Mouse (Mus musculus): ENCODE data around the gene Tep1. TPM values are rescaled to one million over a fixed set of nuclear protein-coding genes. Genes with fewer than 3 reads are reported as not detected.
A peak's percentile ranks its signal among the peaks of the same experiment; 100 is the strongest.
"Not testable (repeated sequence)": the region's sequence is repeated elsewhere in the genome, so short reads cannot be mapped to it uniquely, and the experiment has no call there.

Tep1 gene
- polyA plus RNA-seq, 1 experiment from 2014 or later = 10.4 TPM

DNA sequence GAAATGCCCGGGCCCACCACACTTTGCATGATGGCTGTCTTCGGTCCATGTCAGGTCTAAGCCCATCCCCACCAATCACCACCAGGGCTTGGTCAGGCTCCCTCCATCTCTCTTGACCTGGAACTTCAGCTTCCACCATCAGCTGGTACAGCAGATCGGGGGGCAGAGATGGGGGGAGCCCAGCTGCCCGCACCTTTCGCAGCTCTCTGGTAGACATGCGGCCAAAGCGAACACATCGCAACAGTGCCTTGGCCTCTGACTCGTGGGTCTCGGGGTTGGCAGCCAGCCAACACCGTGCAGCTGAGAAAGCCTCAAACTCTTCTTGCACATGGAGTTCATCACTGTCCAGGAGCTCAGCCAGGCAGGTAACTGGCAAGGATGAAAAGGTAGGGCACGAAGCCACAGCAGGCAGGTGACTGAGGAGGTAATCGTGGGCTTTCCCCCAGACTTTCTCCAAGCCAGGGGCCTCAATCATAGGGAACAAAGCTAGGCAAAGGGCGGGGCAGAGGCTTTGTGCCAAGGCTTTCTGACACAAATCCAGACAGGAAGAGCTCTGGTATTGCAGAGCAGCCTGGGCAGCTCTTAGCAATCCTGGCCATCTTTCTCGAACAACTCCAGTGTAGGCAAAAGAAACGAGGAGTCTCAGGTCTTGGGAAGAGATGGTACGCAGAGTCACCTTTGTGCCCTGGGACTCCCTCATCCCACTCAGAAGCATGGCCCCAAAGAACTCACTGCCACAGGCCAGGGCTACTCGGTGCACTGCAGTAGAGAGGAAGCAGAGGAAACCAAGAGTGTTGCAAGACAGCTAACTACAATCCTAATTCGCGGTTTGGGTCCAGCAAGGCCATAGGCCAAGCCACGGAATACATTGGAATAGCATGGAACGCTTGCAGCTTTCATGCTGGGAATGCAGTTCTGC is 22.4 kb upstream of the Tep1 start:
- 0 out of 2 replicates have a peak, but pooled peaks cover 3% of the 10 kb centered on the region for H3K27me3 ChIP-seq (replicated peaks)

DNA sequence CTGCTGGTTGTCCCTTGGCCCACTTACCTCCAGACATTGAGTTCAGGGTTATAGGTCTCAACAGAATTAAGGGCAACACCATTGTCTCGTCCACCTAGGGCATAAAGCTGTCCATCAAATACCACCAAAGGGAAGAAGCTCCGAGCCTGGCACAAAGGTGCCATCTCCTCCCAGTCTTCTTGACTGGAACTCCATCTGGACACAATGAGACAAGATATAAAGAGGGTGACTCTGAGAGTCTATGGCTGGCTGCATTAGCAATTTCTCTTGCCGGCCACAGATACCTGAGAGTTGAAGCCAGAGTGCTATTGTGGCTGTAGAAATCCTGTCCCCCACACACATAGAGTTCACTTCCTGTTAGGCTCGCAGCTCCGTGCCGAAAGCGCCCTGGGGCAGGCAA is 21.7 kb upstream of the Tep1 start:
- no peak overlapping the region for H3K27ac ChIP-seq
- H3K4me2 ChIP-seq (replicated peaks) = no peak overlapping the region
- H3K9me3 ChIP-seq = no peaks in the 10 kb centered on the region
- H3K4me3 ChIP-seq (replicated peaks) = no peak overlapping the region
- H3K4me1 ChIP-seq (replicated peaks) = peaks cover 11% of the 10 kb centered on the region
- WGBS = 86% methylated on average over 7 of the region's 7 CpGs
- no peak for ATAC-seq
- no peaks in the 10 kb centered on the region for H3K36me3 ChIP-seq
- H3K27me3 ChIP-seq (replicated peaks) = 0 out of 2 replicates have a peak, but pooled peaks cover 3% of the 10 kb centered on the region
- H3K9ac ChIP-seq = no peak overlapping the region

More for the DNA sequence above, 22.4 kb upstream of the Tep1 start:
- Histone ChIP-seq H3K4me1 (replicated peaks) (peaks cover 11% of the 10 kb centered on the region), H3K36me3 (no peaks in the 10 kb centered on the region), H3K9ac (no peak overlapping the region), H3K27ac (no peak overlapping the region), H3K9me3 (no peaks in the 10 kb centered on the region), H3K4me2 (replicated peaks) (no peak overlapping the region), H3K4me3 (replicated peaks) (no peak overlapping the region)
- no peak for ATAC-seq
- 83% methylated on average over 22 of the region's 22 CpGs for WGBS

DNA sequence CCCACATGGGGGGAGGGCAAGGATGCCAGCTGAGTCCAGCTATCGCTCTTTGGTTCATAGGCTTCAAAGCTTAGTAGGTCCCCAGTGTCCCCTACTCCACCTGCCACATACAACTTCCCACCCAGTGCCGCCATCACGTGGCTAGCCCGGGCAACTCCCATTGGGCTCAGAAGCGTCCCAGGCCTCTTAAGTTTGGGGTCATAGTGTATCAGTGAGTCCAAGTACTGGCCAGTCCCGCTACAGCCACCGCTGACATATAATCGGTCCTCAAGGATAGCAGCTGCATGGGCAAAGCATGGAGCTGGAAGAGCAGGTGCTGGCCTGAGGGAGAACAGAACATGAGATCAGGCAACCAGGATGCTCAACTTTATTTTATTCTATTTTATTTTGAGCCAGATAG is 21.3 kb upstream of the Tep1 start:
- H3K27ac ChIP-seq = no peak overlapping the region
- no peak overlapping the region for H3K4me3 ChIP-seq (replicated peaks)
- no peaks in the 10 kb centered on the region for H3K9me3 ChIP-seq
- H3K36me3 ChIP-seq = no peaks in the 10 kb centered on the region
- WGBS = 91% methylated on average over 8 of the region's 8 CpGs
- H3K4me2 ChIP-seq (replicated peaks) = no peak overlapping the region
- peaks cover 9% of the 10 kb centered on the region for H3K4me1 ChIP-seq (replicated peaks)
- H3K27me3 ChIP-seq (replicated peaks) = no peaks in the 10 kb centered on the region
- no peak overlapping the region for H3K9ac ChIP-seq
- ATAC-seq = no peak

DNA sequence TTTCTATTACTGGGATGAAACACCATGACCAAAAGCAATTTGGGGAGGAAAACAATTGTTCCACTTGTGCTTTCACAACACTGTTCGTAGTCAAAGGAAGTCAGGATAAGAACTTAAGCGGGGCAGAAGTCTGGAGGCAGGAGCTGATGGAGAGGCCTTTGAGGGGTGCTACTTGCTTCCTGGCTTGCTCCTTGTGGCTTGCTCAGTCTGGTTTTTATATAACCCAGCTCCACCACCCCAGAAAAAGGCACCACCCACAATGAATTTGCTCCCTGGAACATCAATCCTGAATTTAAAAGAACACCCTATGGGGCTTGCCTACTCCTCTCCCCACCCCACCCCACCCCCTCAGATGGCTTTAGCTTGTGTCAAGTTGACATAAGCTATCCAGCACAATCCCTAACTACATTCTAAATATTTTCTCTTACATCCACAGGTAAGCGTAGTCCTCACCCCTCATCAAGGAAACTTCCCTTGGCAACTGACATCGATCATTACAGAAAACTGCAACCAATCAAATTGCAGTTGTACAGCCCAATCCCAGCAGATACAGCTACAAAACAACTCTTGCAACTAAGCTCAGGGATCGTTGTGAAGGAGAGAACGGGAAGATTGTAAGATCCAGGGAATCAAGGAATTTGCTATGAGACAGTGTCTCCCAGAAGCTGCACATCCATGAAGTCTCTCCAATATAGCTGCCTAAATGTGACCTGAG is 6.0 kb upstream of the Tep1 start:
- no peak overlapping the region for H3K4me2 ChIP-seq (replicated peaks)
- 87% methylated on average over 6 of the region's 6 CpGs for WGBS
- no peaks in the 10 kb centered on the region for H3K27me3 ChIP-seq (replicated peaks)
- H3K36me3 ChIP-seq = no peaks in the 10 kb centered on the region
- H3K4me1 ChIP-seq (replicated peaks) = no peaks in the 10 kb centered on the region
- H3K9me3 ChIP-seq = no peaks in the 10 kb centered on the region
- H3K4me3 ChIP-seq (replicated peaks) = no peak overlapping the region
- no peak overlapping the region for H3K9ac ChIP-seq
- no peak for ATAC-seq
- H3K27ac ChIP-seq = no peak overlapping the region

DNA sequence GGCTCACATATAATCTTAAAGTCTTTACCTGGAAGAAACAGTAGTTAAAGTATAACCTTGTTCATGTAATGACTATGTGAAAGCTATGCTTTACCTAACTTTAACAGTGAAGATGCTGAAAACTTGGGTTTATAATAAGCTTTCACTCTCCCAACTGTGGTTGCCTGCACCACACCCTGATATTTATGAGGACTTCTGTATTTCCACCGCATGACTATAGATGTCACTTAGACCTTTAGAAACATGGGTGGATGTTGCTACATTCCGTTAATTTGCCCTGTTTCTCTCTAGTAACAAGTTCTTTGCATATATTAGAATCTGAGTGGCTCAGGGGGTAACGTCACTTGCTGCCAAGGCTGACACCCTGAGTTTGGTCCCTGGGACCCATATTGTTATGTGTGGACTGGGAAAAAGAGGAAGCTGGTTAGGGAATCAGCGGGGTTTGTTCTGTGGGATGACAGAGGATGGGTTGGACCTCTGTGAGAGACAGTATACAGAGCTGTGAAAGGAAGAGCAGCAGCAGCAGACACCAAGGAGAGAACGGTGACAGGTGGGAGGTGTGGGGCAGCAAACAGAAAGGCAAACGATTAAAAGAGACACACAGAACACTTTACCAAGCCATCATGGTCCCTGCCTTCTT is 5.4 kb upstream of the Tep1 start:
- H3K27ac ChIP-seq = no peak overlapping the region
- H3K4me2 ChIP-seq (replicated peaks) = no peak overlapping the region
- WGBS = 79% methylated on average over 6 of the region's 6 CpGs
- H3K27me3 ChIP-seq (replicated peaks) = no peaks in the 10 kb centered on the region
- H3K4me1 ChIP-seq (replicated peaks) = 0 out of 2 replicates have a peak, but pooled peaks cover 2% of the 10 kb centered on the region
- peak; percentile 44; the same call in 1 of the 2 replicates for ATAC-seq
- no peaks in the 10 kb centered on the region for H3K36me3 ChIP-seq
- no peak overlapping the region for H3K9ac ChIP-seq
- H3K9me3 ChIP-seq = no peaks in the 10 kb centered on the region
- H3K4me3 ChIP-seq (replicated peaks) = no peak overlapping the region

DNA sequence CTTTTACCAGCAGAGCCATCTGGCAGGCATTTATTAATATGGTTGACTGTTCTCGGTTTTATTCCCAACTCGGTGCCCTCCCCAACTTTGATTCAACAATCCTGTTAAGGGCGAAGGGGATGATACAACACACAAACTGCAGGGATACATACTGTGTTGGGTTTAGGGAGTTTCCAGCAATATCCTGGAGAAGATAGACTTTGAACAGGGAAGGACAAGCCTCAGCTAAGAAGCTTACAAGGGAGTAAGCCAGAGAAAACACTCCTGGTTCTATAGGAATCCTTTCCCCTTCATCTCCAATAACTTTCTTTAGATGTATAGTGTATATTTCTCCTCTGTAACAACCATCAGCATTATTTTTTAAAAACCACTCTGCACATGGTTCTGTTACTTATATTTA is 4.8 kb upstream of the Tep1 start:
- Histone ChIP-seq H3K9me3 (no peaks in the 10 kb centered on the region), H3K36me3 (no peaks in the 10 kb centered on the region), H3K27ac (no peak overlapping the region), H3K4me2 (replicated peaks) (no peak overlapping the region), H3K27me3 (replicated peaks) (no peaks in the 10 kb centered on the region), H3K4me1 (replicated peaks) (0 out of 2 replicates have a peak, but pooled peaks cover 4% of the 10 kb centered on the region), H3K9ac (no peak overlapping the region), H3K4me3 (replicated peaks) (no peak overlapping the region)
- 79% methylated on average over 3 of the region's 3 CpGs for WGBS
- ATAC-seq = peak; percentile 73

DNA sequence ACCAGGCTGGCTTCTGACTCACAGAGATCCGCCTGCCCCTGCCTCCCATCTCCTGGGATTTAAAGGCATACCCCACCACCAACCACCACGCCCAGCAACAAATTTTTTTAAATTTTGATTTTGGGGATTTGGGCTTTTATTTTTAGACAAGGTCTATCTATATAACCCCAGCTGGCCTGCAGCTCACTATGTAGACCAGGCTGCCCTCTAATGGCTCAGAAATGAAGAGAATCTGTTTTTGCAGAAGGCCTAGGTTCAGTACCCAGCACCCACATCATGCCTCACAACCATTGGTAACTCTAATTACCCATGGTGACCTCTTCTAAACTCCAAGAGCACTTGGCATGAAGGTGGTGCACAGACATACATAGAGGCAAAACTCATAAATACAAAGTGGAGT is 924 bp upstream of the Tep1 start:
- 92% methylated on average over 2 of the region's 2 CpGs for WGBS
- Histone ChIP-seq H3K27me3 (replicated peaks) (no peaks in the 10 kb centered on the region), H3K9me3 (no peaks in the 10 kb centered on the region), H3K4me1 (replicated peaks) (0 out of 2 replicates have a peak, but pooled peaks cover 4% of the 10 kb centered on the region), H3K9ac (no peak overlapping the region), H3K4me3 (replicated peaks) (no peak overlapping the region), H3K4me2 (replicated peaks) (no peak overlapping the region), H3K36me3 (0 out of 2 replicates have a peak, but pooled peaks cover 6% of the 10 kb centered on the region), H3K27ac (no peak overlapping the region)
- no peak for ATAC-seq

DNA sequence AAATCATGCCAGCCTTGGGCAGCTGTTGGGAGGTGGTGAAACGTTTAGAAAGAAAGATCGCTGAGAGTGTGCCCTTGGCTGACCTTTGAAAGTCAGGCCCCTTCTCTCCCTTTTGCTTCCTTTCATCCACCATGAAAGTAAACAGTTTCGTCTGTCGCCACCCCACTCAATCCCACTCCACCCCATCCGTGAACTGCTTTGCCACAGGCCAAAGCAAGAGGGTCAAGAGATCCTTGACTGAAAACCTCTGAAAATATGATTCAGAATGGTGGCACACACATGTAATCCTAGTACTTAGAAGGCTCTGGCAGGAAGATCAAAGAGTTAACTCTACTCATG is 414 bp upstream of the Tep1 start:
- peak overlapping the region; percentile 52 for H3K27ac ChIP-seq
- H3K4me3 ChIP-seq (replicated peaks) = peak overlapping the region; percentile 58
- H3K4me1 ChIP-seq (replicated peaks) = 0 out of 2 replicates have a peak, but pooled peaks cover 4% of the 10 kb centered on the region
- no peak; the same call in 1 of the 2 replicates for ATAC-seq
- H3K4me2 ChIP-seq (replicated peaks) = peak overlapping the region; percentile 68
- no peaks in the 10 kb centered on the region for H3K9me3 ChIP-seq
- no peaks in the 10 kb centered on the region for H3K27me3 ChIP-seq (replicated peaks)
- 21% methylated on average over 5 of the region's 5 CpGs for WGBS
- H3K9ac ChIP-seq = 0 out of 2 replicates have a peak overlapping the region, but pooled peaks have one; percentile 56
- H3K36me3 ChIP-seq = 0 out of 2 replicates have a peak, but pooled peaks cover 6% of the 10 kb centered on the region

DNA sequence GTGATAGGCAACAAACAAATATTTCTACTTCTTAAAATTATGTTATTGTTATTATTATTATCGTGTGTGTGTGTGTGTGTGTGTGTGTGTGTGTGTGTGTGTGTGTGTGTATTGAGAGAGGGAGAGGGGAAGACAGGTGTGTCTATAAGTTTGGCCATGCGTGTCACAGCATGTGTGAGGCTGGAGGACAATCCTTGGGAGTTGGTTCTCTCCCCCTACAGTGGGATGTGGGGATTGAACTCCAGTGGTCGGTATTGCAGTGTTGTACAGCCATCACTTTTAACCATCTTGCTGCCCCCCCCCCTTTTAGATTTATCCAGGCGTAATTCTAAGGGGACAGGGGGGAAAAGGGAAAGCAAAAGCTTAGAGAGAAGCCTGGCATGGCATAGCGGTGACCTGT is 1.7 kb downstream of the Tep1 start:
- Histone ChIP-seq H3K4me2 (replicated peaks) (no peak overlapping the region), H3K27ac (no peak overlapping the region), H3K9me3 (no peaks in the 10 kb centered on the region), H3K9ac (no peak overlapping the region), H3K36me3 (0 out of 2 replicates have a peak, but pooled peaks cover 6% of the 10 kb centered on the region), H3K27me3 (replicated peaks) (no peaks in the 10 kb centered on the region), H3K4me3 (replicated peaks) (no peak overlapping the region), H3K4me1 (replicated peaks) (0 out of 2 replicates have a peak, but pooled peaks cover 4% of the 10 kb centered on the region)
- ATAC-seq = no peak
- 91% methylated on average over 5 of the region's 5 CpGs for WGBS

DNA sequence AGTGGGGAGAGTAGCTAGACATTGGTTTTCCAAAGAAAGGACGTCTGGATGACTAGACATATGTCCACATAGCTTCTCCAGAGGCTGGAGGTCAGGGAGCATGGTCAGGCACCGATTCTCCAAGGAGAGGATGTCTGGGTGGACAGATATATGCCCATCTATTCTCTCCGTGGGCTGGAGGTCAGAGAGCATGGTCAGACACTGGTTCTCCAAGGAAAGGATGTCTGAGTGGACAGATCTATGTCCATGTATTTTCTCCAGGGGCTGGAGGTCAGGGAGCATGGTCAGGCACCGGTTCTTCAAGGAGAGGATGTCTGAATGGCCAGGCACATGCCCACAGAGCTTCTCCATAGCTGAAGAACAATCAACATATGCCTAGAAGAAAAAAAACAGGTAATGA is 2.1 kb downstream of the Tep1 start:
- Histone ChIP-seq H3K4me2 (replicated peaks) (no peak overlapping the region), H3K9me3 (no peaks in the 10 kb centered on the region), H3K4me3 (replicated peaks) (no peak overlapping the region), H3K9ac (no peak overlapping the region), H3K27me3 (replicated peaks) (no peaks in the 10 kb centered on the region), H3K36me3 (0 out of 2 replicates have a peak, but pooled peaks cover 6% of the 10 kb centered on the region), H3K4me1 (replicated peaks) (0 out of 2 replicates have a peak, but pooled peaks cover 4% of the 10 kb centered on the region), H3K27ac (no peak overlapping the region)
- 81% methylated on average over 4 of the region's 4 CpGs for WGBS
- no peak for ATAC-seq

DNA sequence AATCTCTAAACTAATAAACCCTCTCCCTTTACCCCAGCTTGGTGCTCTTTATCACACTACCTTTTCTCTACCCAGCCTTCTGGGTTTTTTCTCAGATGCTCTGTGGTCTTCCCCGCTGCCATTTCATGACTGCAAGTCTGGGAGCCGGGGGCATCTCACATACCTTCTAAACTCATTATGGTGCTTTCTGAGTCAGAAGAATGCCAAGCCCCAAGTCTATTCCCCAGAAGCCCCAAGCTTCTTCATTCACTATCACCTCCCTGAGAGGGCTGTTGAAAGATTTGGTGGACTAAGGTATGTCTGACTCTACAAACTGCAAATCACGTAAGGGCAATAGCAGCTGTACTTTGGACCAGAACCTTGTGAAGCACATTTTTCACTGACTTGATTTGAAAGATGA is 3.4 kb downstream of the Tep1 start:
- WGBS = 85% methylated on average over 3 of the region's 3 CpGs

DNA sequence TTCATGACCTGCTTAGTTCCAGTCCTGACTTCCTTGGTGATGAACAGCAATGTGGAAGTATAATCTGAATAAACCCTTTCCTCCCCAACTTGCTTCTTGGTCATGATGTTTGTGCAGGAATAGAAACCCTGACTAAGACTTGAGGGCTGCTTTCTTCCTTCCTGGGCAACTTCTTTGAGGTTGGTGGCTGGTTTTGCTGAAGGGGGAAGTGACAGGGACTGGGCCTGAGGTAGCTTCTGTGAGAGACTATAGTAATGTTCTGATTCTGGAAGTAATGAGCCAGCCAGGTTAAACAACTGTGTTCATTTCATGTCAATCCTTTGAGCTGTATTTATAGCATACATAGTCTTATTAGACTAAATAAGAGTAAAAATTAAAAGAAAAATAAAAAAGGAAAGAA is 5.4 kb downstream of the Tep1 start:
- H3K4me3 ChIP-seq (replicated peaks); ATAC-seq; H3K4me2 ChIP-seq (replicated peaks); H3K27ac ChIP-seq; H3K9ac ChIP-seq; H3K9me3 ChIP-seq; H3K4me1 ChIP-seq (replicated peaks); H3K27me3 ChIP-seq (replicated peaks): not testable (repeated sequence)
- 0 out of 2 replicates have a peak, but pooled peaks cover 15% of the 10 kb centered on the region for H3K36me3 ChIP-seq

More for the DNA sequence above, 3.4 kb downstream of the Tep1 start:
- Histone ChIP-seq H3K4me2 (replicated peaks) (no peak overlapping the region), H3K9me3 (no peaks in the 10 kb centered on the region), H3K4me1 (replicated peaks) (0 out of 2 replicates have a peak, but pooled peaks cover 4% of the 10 kb centered on the region), H3K4me3 (replicated peaks) (no peak overlapping the region), H3K27ac (no peak overlapping the region), H3K27me3 (replicated peaks) (no peaks in the 10 kb centered on the region), H3K36me3 (0 out of 2 replicates have a peak, but pooled peaks cover 8% of the 10 kb centered on the region), H3K9ac (no peak overlapping the region)
- no peak for ATAC-seq

Measured in intestine, embryonic 15.5 days (tissue).